Mouse (Mus musculus) right cerebral cortex, postnatal 4 days (tissue): ENCODE measurements around the gene Mex3d.

ENCODE experiments used
- DNase-seq: peaks from one replicate; pipeline ENCODE4 v3.0.0-alpha.2; 2022

Mex3d gene

DNA sequence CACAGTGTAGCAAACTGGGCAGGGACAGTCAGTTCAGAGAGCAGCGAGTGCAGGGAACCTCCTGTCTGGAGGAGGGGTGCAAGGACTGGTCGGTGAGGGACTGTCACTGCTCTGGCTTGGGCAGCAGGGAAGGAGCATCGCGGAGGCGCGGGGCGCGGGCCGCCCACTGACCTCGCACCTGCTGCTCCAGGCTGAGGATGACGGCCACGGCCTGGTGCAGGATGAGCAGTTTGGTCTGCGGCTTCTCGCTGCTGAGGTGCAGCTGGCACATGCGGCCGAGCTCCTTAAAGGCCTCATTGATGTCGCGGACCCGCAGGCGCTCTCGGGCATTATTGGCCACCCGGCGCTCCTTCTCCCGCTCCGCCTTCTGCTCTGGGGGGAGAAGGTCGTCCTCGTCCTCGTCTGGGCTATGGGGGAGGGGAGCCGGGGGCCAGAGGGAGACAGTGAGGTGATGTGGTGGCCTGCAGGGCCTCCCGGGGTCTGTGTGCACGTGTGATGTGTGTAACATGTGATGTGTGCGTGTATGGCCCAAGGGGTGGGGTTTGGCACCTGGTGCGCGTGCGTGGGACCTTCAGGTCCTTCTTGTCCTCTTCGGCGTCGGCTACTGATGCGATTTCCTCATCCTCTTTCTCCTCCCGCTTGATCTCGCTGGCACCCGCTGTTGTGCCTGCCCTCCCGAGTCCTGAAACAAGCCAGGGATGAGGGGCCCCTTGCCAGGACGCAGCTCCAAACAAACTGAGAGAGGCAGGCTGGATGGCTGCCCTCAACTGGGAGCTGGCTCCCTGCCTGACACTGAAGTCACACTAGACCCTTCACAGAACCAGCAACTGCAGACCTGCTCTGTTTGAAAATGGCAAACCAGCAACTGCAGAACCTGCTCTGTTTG lies 25.4 kb upstream of the Mex3d start:
- peak; percentile 79 for DNase-seq

DNA sequence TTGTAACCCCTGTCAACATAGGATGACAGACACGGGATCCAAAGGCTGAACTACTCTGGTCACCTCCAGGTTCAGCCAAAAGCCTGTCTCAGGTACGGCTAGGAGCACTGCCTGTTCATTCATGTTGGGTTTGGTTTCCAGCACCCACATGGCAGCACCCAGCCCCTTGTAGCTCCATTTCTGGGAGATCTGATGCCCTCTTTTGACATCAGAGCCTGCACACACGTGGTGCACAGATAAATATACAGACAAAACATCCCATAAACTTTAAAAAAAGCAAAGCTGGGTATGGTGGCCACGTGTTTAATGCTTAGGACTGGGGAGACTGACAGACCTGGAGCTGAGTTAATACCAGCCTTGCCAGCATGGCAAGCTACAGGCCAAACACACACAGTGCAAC lies 20.5 kb upstream of the Mex3d start:
- DNase-seq, result no peak

DNA sequence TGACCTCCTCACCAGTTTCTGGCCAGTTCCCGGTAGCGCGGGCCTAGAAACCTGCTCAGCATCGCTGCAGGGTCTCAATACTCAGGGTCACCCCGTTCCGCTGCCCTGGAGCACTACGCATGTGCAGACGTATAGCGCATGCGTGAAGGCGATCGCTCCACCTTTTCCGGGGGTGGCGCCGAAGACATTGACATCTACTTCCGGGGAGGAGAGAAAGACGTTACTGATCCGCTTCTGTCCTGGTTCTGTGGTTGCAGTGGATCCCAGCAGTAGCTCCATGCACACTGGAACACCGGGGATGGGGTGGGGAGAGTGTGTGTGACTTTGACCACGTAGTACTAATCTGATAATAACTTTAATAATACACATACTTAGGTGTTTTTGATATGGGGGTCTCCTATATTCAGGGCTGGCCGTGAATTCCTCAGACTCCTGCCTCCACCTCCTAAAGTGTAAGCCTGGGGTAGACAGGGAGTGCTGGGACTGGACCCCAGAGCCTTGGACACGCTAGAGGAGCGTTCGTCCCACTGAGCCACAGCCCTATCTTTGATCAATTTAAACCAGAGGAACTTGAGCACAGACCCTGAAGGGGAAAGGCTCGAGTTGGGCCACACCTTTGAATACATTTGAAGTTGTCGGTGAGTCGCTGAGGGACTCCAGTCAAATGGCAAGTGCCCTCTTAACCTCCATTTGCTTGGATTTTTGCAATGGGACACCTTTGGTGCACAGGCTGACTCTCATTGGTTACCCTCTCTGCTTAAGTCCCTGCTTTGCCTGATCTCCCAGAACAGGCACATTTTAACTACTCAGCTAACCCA lies 19.4 kb upstream of the Mex3d start, which contains the start of gene Uqcr11:
Uqcr11 (minus strand) TSS at position 147 of the 818 bp plus-strand sequence.
- peak; percentile 86 for DNase-seq

DNA sequence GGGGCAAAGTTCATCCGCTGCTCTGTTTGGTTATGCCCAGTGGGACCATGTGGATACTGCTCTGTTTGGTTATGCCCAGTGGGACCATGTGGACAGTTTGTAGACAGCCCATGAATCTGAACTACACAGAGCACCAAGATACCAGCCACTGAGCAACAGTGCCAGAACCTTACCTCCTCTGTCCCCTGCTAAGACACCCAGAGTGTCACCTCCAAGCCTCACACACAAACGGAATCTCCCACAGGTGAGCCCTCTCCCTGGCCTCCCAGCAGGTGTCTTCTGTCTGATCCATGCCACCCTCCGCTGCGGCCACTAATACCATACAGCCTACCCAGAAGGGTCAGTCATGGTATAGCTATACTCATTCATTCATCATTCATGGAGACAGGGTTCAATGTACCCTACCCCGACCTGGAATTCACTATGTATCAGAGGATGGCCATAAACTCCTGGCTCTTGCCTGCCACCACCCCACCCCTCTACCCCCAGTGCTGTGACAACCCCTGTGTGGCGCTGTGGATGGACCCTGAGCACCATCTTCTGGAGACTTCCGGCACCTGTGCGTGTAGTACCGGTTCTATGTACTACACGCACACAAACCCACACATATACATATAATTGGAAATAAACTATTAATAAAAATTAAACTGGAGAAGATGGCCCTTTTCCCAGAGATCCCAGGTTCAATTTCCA lies 18.2 kb upstream of the Mex3d start:
- DNase-seq, result no peak

DNA sequence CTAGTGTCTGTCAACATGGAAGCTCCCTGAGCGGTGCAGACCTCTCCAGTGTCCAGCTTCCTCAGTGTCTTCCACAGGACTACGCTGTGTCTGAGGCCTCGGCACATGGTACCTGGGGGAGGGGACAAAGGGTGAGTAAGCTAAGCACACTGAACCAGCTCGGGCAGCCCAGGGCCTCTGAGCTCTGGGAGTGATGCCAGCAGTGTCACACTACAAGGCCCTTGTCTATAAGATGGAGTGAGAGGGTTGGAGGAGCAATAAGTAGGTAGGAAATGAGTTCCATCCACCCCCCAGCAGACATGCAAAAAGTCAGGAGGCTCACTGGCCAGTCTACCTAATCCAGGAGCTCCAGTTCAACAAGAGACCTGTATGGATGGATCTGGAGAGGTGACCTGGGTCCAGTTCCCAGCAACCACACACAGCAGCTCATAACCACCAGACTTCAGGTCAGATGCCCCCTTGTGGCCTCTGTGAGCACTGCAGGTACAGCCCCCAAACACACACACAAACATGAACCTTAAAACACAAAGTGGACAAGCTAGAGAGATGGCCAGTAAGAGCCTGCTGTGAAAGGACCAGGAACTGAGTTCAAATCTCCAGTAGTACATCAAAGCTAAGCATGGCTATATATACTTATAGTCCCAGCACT lies 15.7 kb upstream of the Mex3d start:
- DNase-seq, result no peak

DNA sequence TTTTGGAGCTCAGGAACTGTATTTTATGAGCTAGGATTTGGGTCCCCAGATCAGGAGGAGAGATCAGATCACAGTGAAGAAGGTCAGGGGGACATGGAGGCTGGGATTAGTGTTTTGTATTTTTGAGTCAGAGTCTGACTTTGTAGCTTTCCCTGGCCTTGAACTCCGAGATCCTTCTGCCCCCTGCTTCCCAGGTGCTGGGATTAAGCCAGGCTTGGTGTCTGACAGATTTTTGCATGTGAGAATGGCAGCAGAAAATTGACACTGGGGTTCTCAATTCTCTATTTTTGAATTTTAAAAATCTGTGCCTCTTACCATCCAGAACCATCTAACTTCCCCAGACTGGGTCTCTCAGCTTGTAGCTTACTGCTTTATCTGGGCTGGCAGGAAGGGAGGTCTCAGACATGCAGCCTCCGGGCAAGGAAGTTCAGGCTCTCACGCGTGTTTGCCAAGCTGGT lies 13.3 kb upstream of the Mex3d start:
- DNase-seq, result no peak

DNA sequence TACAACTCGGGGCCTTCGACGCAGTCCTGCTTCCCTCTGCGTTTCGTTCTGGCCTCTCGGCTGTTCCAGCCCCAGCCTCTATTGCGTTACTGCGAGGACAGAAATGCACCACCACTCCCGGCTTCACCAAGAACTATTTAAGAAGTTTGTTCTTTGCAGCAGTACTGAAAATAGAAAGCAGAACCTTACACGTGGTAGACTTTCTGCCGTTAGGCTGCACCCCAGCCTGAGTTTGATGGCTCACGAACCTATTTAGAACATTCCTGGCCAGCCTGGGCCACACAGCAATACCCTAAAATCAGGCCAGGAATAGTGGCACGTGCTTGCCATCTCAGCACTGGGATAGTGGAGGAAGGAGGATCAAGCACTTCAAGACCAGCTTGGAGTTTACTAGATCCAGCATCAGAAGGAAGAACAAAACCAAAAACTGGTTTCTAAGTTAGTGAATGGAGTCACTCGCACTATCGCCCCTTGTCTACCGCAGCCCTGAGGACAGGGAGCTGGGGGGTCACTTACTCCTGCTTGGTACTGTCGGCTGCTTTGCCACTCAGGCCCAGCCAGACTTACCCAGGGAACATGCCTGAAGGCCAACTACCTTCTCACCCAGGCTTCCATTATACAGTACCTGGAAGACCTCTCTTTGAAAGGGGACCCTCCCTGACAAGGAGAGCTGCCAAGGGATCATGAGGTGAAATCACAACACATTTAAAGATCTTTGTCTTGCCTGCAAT lies 12.7 kb upstream of the Mex3d start:
- DNase-seq, result no peak

DNA sequence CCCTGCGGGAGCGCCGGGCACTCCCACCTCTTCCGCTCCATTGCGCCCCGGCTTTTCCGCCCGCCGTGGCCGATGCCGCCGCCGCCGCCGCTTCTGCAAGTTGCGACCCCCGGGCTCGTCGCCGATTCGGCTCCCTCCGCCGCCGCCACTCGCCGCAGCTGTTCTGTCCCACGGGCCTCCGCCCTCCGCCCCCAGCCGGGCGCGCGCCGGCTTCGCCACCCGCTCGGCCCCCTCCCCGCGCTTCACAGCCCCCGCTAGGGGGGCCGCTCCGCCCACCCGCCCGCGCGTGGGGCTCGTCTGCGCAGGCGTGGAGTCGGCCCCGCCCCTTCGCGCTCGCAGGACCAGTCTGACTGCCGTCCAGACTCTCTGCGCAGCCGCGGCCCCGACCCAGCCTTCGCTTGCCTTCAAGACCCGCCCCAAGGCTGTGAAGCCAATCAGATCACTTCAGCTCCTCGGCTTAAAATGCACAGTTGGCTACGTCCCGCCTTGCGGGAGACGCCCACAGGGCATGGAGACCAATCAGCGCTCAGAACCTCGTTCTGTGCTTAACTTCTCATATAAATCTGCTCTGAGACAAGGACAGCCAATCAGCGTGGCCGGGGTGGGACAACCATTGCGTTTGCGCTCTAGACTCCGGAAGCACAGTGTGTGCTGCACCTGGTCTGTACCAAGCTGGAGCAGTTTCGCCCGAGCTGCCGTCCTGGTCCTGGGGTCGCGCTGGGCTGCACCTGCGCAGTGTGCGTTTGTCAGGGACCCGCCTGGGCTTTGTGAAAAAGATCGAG lies 11.9 kb upstream of the Mex3d start, which contains the start of gene Mbd3:
Mbd3 (minus strand) TSS at position 360 of the 782 bp plus-strand sequence.
- DNase-seq, result peak; percentile 99

DNA sequence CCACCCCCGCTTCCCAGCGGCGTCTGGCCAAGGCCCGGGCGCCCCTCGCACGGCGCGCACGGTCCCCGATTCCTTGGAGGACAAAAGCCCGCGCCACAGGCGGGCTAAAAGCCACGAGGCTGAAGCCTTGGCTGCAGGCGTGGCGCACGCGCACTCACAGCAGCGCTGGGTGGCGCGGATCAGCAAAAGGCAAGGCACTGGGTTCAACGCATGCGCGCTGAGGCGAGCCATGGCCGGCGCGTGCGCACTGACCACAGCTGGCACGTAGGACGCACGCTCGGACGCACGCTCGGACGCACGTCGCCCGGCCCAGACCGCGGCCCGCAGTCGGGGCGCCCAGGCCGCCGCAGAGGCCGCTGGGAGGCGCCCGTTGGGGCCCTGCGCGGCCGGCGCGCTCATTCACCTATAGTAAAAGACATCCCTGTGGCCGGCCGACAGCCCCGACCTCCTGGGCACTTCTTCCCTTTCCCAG lies 11.3 kb upstream of the Mex3d start:
- peak; percentile 97 for DNase-seq

DNA sequence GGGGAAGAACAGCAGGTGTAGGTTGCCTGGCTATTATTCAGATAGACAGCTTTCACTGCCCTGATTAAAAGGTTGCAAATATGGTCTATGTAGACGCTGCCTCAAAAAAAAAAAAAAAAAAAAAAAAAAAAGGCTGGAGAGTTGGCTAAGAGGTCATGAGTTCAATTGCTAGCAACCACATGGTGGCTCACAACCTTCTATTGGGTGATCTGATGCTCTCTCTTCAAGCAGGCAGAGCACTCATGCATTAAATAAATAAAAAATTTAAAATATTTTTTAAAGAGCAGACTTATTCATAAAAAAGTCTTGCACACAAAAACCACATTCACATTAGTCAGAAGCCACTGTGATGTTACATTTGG lies 10.7 kb upstream of the Mex3d start:
- DNase-seq, result no peak

DNA sequence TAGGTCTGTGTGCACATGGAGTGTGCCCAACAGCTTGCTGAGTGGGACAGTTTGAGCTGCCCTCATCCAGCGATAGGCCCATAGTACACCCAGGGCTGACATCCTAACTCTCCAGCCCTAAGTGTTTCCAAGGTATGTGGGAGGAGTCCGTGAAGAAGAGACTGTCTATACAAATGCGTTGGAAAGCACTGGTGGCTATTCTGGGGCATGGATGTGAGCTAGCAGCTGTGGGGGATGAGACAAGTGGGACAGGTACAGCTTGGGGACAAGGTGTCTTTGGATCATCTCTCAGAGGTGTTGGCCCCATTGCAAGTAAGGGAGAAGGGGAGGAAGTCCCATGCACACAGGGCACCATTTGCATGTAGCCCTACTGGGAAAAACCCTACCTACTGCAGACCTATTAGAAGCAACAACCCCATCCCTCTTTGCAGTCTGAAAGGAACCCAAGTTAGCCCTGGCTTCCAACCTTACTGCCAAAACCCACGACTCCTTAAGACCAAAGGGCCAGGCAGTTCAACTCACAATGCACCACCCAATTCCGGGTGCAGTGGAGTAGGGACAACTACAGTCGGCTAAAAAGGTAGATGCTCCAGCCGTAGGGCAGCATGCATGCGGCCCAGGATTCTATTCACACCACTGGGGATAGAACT lies 10.2 kb upstream of the Mex3d start:
- no peak for DNase-seq

DNA sequence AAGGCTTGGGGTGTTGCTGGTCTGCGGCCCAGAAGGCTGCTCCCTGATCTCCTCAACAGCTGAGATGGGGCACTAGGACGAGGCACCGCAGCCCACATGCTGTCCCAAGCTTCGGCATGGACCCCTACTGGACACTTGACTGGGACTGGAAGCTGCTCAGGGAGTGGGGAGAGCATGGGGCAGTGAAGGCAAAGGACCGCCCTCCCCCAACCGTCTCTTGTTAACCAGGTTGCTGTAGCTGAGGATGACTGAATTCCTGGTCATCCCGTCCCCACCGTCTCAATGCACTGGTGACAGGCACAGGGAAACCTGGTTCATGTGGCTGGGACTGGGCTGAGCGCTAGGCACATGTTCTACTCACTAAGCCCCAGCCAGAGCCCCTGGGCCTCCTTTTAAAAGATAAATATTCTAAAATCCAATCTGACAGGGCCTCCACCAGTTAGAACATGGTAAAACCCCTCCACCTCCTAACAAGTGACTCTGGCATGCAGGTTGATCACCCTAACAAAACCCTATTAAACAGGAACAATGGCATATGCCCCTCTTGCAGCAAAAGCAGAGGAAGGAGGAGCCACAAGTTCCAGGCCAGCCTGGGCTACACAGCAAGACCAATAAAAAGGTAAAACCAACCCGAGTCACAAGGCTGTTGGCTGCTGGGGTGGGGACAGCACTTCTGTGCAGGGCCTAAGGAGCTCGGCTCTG lies 9.5 kb upstream of the Mex3d start:
- no peak for DNase-seq

DNA sequence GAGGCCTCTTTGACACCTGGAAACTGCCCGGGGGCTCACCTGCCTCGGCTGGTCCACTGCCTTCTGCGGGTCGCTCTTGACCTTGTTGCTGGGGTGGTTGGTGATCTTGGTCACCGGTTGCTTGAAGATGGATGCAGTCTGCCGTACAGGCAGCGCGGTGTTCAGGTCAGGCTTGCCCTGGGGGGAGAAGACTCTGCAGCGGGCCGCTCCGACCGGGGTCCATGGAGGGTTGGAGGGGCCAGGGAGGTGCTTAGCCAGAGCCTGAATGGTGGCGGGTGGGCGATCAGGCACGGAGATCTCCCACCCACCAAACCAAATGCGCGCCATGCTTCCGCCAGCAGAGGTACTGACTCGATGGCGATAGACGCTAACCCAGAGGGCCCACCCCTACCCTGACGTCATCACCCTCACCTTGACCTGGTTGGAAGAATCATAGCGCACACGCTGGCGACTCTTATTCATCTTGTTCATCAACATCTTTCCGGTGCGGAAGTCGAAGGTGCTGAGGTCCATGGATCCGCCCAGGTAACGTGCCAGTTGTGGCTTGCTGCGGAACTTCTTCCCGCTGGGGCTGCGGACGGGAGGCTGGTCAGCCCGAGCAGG lies 7.7 kb upstream of the Mex3d start:
- no peak for DNase-seq

DNA sequence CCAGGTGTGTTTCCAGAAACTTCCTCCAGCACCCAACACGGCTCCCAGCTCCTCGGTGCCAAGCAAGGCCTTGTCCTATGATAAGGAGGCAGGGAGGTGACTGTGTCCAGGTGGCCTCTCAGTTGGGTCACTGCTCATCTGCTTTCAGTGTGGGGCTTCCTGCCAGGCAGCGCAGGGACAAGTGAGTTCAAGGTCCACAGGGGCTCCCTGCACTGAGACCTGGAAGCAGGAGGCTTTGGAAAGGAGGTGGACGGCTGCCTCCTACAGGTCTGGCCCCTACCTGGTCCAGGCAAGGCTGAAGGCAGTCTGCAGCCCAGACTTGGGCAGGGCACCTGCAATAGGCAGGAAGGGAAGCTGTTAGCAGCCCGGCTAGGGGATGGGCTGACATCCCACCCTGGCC lies 5.2 kb upstream of the Mex3d start:
- no peak for DNase-seq

DNA sequence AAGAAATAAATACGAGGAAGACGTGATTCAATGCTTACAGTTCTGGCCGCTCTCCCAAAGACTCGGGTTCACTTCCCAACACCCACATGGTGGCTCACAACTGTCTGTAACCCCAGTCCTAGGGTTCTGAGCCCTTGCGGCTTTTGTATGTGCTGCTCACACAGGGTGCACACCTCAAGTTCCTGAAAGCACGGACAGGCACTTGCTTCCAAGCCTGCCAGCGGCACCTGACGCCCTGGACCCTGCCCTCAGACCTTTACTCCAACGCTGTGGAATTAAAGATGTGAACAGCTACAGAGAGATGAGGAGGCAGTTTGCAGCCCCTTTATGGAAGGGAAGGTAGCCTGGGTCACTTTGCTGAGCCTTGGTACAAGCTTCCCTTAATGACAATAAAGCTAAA lies 3.2 kb upstream of the Mex3d start:
- no peak for DNase-seq

DNA sequence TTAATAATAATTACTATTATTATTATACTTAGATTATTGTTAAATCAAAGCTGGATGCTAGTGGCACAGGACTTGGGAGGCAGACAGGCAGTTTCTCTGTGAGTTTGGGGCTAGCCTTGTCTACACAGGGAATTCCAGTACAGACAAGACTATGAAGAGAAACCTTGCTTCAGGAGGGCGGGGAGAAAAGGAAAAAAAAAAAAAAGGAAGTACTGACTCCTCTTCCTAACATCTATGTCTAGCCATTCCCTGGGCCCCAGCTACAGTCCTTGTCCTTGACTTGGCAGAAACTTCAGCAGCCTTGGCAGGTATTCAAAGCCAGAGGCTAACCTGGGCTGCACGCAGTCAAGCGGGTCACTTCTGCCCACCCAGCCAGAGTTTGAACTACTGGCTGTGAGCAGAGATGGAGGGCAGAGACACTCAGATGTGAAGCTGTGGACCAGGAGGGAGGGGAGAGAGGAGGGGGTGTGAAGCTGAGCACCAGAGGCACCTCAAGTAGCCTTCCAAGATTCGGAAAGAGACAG lies 1.8 kb upstream of the Mex3d start:
- no peak for DNase-seq

DNA sequence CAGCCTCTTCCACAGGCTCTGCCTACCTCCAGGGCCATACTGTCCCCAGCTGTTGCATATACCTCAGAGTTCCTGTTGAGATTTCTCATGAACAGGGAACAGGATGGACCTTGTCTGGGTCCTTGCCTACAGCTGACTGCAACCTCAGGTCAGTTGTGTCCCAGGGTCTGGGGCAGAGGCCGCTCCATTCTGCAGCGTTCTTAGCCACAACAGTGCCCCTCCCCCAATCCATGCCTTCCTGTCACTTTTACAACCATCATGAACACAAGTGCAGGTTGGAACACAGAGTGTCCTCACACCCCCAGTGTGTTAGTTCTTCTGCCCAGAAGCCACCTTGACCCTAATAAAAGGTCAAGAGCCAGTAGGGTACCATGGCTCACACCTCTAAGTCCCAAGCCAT lies 1.3 kb upstream of the Mex3d start:
- no peak for DNase-seq

DNA sequence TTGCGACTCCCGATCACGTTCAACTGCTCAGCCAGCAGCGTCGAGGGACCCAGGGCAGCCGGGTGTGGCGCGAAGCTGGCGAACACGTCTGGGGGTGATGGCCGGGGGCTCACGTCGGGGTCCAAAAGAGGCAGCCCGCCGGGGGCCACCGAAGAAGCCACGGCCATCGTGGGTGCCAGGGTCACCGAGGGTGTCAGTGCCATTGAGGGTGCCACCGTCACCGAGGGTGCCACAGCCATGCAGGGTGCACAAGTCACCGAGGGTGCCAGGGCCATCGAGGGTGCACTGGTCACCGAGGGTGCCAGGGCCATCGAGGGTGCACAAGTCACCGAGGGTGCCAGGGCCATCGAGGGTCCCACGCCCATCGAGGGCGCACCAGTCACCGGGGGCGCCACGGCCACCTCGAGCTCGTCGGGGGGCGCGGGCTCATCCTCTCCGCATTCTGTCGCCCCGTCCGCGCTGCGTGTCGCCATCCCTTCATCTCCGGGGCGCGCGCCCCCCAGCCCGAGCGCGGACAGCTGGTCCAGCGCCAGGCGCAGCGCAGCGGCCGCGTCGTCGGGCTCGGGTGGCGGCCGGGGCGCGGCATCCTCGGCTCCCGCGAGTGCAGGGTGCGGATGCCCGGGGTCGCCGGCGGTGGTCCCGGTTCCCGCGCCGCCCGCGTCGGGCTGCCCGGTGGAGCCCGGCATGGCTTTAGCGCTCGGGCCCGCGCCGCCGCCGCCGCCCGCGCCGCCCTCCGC lies 556 bp downstream of the Mex3d start:
- peak; percentile 52 for DNase-seq
